ENCODE assay signal across 9 mouse cellular contexts in genomic region chr9:78503223-78504079, GRCm38 (mm10). TPM values are rescaled to one million over a fixed set of nuclear protein-coding genes. Genes with fewer than 3 reads are reported as not detected.
DNase-seq lines count a peak whose midpoint lies in the region; ATAC-seq and TF ChIP-seq lines count a peak whose summit lies in the region.
"Had no signal": no experiment of that assay in that cellular context is flagged by ENCODE, and none has a peak within 500 bp of the region (broad histone marks: within the 10 kb centered on the region; RNA-seq: fewer than 3 reads in every experiment).

No protein-coding gene starts in this region.

- H3K9ac ChIP-seq in hindbrain, embryonic 14.5 days: peak overlapping the region; percentile 35
- peak overlapping the region; percentile 39 for H3K9ac ChIP-seq in neural tube, embryonic 15.5 days (replicated peaks)

- H3K27ac ChIP-seq in kidney, adult 2 months (ENCODE audit: insufficient read depth, low read depth, low read length): peak overlapping the region; percentile 16; the same call in 1 of the 2 replicates
- H3K27ac ChIP-seq in hindbrain, embryonic 14.5 days: peak overlapping the region; percentile 91
- peak overlapping the region; percentile 85 for H3K27ac ChIP-seq in neural tube, embryonic 15.5 days (replicated peaks)

- H3K4me3 ChIP-seq in kidney, adult 2 months (ENCODE audit: insufficient read depth, low read depth, low read length): peak overlapping the region; percentile 18; the same call in 1 of the 2 replicates
- H3K4me3 ChIP-seq in hindbrain, embryonic 14.5 days (replicated peaks; ENCODE audit: low read length): peak overlapping the region; percentile 19
- peak overlapping the region; percentile 28 for H3K4me3 ChIP-seq in neural tube, embryonic 15.5 days (replicated peaks)

- peak; percentile 41 for DNase-seq in kidney, adult 2 months
- no peak for DNase-seq in kidney, adult 8-10 months
- peak; percentile 25 to 27 for DNase-seq in cerebellum, postnatal 36 days
- DNase-seq in hindbrain, embryonic 14.5 days (ENCODE audit: low spot score): peak; percentile 64
- no peak for DNase-seq in spleen, postnatal 4 days (ENCODE audit: low spot score in 2 of 2)
- no peak for DNase-seq in layer of hippocampus, postnatal 36 days
- DNase-seq in right cerebral cortex, postnatal 10 days (ENCODE audit: low spot score in 2 of 2): no peak

- 23% methylated on average over 6 of the region's 6 CpGs for WGBS in kidney, adult 2 months
- WGBS in hindbrain, embryonic 14.5 days: 3% methylated on average over 6 of the region's 6 CpGs
- 6% methylated on average over 6 of the region's 6 CpGs for WGBS in neural tube, embryonic 15.5 days

- no peaks in the 10 kb centered on the region for H3K27me3 ChIP-seq in kidney, adult 2 months (replicated peaks; ENCODE audit: control insufficient read depth, insufficient read depth, low read length)
- no peaks in the 10 kb centered on the region for H3K27me3 ChIP-seq in hindbrain, embryonic 14.5 days (ENCODE audit: control insufficient read depth, insufficient read depth, low read length)
- no peaks in the 10 kb centered on the region for H3K27me3 ChIP-seq in neural tube, embryonic 15.5 days (replicated peaks)

- TF ChIP-seq POLR2A in kidney, adult 2 months (IDR thresholded peaks at IDR 0.05; ENCODE audit: low read depth, low read length): no peak

- TF ChIP-seq CTCF in kidney, adult 2 months (conservative IDR thresholded peaks at IDR 0.05; ENCODE audit: insufficient read depth, insufficient read length, low read depth, low read length): no peak

- H3K36me3 ChIP-seq in kidney, adult 2 months (ENCODE audit: control insufficient read depth, insufficient read depth, low read length): no peaks in the 10 kb centered on the region
- no peaks in the 10 kb centered on the region for H3K36me3 ChIP-seq in hindbrain, embryonic 14.5 days (replicated peaks; ENCODE audit: control insufficient read depth, insufficient read depth)
- no peaks in the 10 kb centered on the region for H3K36me3 ChIP-seq in neural tube, embryonic 15.5 days

- H3K4me1 ChIP-seq in kidney, adult 2 months (ENCODE audit: control insufficient read depth, insufficient read depth, low read length): peaks cover 22% of the 10 kb centered on the region; the same call in 1 of the 2 replicates
- H3K4me1 ChIP-seq in hindbrain, embryonic 14.5 days (replicated peaks; ENCODE audit: control insufficient read depth, insufficient read depth, low read length): peaks cover 25% of the 10 kb centered on the region
- peaks cover 22% of the 10 kb centered on the region for H3K4me1 ChIP-seq in neural tube, embryonic 15.5 days

- peak overlapping the region; percentile 47 for H3K4me2 ChIP-seq in hindbrain, embryonic 14.5 days (replicated peaks)
- H3K4me2 ChIP-seq in neural tube, embryonic 15.5 days: peak overlapping the region; percentile 48

- ATAC-seq in hindbrain, embryonic 14.5 days (ENCODE audit: low FRiP score): peak; percentile 78
- peak; percentile 84 for ATAC-seq in neural tube, embryonic 15.5 days (ENCODE audit: low FRiP score)

- no peaks in the 10 kb centered on the region for H3K9me3 ChIP-seq in hindbrain, embryonic 14.5 days (ENCODE audit: control insufficient read depth, low read length)
- H3K9me3 ChIP-seq in neural tube, embryonic 15.5 days (replicated peaks): no peaks in the 10 kb centered on the region

RNA-seq across cellular contexts. Expression of gene Eef1a1, which starts 14.5 kb away (rescaled TPM):
- 4,503 and 4,540 TPM in 2 replicates for polyA plus RNA-seq in kidney, adult 2 months (2012; rRNA removed)
- 3,726 and 3,749 TPM in 2 replicates for polyA plus RNA-seq in hindbrain, embryonic 14.5 days (2014; fragmentation: Nextera tagmentation; extraction: Ambion mirVana)
- polyA plus RNA-seq in neural tube, embryonic 15.5 days (2015; fragmentation: Nextera tagmentation; extraction: Ambion mirVana): 2,707 and 3,339 TPM in 2 replicates
- 1,000 to 10,000 TPM; 2,932 to 3,031 TPM for total RNA-seq in layer of hippocampus, postnatal 36 days (2021)

RNA-seq across cellular contexts. Expression of gene Gm17324, which starts 54.9 kb away (rescaled TPM):
- polyA plus RNA-seq in kidney, adult 2 months (2012; rRNA removed): 0.08 TPM in 1 of 2 replicates, not detected in the other
- polyA plus RNA-seq in hindbrain, embryonic 14.5 days (2014; fragmentation: Nextera tagmentation; extraction: Ambion mirVana): 1.4 and 2.0 TPM in 2 replicates
- polyA plus RNA-seq in neural tube, embryonic 15.5 days (2015; fragmentation: Nextera tagmentation; extraction: Ambion mirVana): 2.6 and 3.0 TPM in 2 replicates
- total RNA-seq in layer of hippocampus, postnatal 36 days (2021): 1 to 10 TPM; 1.1 TPM
- polyA plus RNA-seq: small intestine, adult 2 months had no signal

RNA-seq across cellular contexts. Expression of gene Mto1, which starts 55.4 kb away (rescaled TPM):
- polyA plus RNA-seq in kidney, adult 2 months (2012; rRNA removed): 21.0 and 23.4 TPM in 2 replicates
- 27.5 and 28.5 TPM in 2 replicates for polyA plus RNA-seq in hindbrain, embryonic 14.5 days (2014; fragmentation: Nextera tagmentation; extraction: Ambion mirVana)
- 30.0 and 30.1 TPM in 2 replicates for polyA plus RNA-seq in neural tube, embryonic 15.5 days (2015; fragmentation: Nextera tagmentation; extraction: Ambion mirVana)
- total RNA-seq in layer of hippocampus, postnatal 36 days (2021): 10 to 100 TPM; 24.3 to 26.3 TPM

Comparison
In these comparisons a context has a peak if more than half of its experiments do, and no peak if none do; other contexts are left out.
1. DNase-seq: peak in kidney, adult 2 months (single experiment), cerebellum, postnatal 36 days (2 of 2) and hindbrain, embryonic 14.5 days (single experiment); none in kidney, adult 8-10 months (0 of 2), spleen, postnatal 4 days (0 of 2), layer of hippocampus, postnatal 36 days (0 of 2) and right cerebral cortex, postnatal 10 days (0 of 2).
2. H3K27ac ChIP-seq: peak in every context shown above with its lines; median percentile 91 in hindbrain, embryonic 14.5 days; 85 in neural tube, embryonic 15.5 days; 16 in kidney, adult 2 months.
3. Peak in every context shown above with its lines, with median percentiles within 50 percentile points of each other: H3K4me3 ChIP-seq.